Mouse (Mus musculus): Measurements from ENCODE around the gene Ergic1. TPM values are rescaled to one million over a fixed set of nuclear protein-coding genes. Genes with fewer than 3 reads are reported as not detected.

Ergic1 gene
- total RNA-seq, 2 experiments from 2014 or later, result 47.5 to 56.2 TPM

DNA sequence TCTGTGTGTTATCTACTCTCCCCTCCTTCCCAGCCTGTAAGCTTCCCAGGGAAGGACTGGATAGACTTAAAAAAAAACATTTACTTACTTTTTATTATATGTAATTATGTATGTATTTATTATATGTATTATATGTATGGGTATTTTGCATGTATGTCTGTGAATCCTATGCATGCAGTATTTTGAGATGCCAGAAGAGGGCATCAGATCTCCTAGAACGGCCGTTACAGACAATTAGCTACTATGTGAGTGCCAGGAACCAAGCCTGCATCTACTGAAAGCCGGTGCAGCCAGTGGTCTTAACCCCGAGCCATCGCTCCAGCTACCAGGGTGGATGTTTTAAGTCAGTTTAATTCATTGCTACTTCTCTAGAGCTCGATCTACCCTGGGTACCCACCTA lies 120.0 kb downstream of the Ergic1 start:
- DNase-seq, result no peak
- intact Hi-C loops (cut with DNase I), result no loop called here

DNA sequence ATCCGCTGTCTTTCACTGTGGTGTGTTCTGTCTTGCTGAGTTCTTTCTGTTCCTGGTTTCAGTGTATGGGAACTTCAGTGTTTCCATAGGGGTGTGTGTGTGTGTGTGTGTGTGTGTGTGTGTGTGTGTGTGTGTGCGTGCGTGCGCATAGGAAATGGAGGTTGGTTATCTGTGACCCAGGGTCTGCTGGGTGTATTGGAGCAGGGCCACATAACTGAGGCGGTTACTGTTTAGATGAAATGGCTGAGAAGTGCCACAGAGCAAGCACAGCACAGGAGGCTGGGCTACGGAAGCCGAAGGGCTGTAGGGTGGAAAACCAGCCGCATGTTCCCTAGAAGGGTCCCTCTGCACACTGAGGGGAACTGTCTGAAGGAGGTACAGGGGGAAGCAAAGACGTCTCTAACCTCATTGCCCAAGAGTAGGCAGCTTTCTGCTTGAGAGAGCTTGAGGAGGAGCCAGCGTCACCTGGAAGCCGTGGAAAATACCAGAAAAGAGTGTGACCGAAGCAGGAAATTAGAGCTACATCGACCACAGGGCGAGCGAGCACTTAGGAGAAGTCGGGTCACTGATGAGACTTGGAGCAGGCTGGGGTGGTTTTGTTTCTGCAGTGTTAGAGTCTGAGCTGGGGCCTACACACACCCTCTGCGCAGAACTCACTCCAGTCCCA lies 125.2 kb downstream of the Ergic1 start:
- no peak for DNase-seq
- intact Hi-C loops (cut with DNase I), result no loop called here

DNA sequence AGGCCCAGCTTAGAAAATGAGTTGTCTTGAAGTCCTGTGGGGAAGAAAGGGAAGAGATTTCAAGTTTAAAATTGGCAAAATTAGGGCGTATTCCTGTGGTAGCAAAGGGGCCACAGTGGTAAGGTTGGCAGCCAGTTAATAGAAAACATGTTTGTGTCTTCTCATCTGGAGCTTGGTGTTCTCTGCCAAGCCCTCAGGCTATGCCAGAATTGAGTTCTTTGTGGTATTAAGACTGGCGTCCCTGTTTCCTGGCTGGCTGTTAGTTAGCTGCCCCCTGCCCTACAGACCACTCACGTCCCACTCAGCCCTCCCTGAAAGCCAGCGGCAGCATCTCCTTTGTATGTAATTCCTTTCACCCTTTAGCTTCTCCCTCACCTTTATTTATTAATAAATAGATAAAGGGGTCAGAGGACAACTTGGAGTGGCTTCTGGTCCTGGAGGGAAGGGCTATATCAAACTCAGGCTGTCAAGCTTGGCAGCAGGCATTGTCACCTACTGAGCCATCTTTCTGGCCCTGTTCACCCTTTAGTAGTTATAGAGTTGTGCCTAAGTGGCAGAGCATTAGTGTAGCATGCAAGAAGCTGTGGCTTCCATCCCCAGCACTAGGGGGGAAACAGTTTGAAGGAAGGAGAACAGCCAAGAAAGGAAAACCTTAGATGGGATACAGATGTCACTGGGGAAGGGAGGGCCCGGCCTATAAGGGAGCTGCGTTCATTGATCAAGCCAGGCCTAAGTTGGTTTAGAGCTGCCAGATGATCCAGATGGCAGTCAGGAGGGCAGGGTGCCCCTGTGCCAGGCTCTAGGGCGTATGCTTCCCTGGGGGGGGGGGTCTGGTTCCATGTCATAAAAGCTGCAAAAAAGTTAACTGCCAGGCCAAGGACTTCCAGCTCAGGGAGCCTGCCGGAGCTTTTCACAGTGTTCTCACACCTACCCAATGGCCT lies 127.8 kb downstream of the Ergic1 start:
- DNase-seq, result no peak
- intact Hi-C loops (cut with DNase I), result no loop called here

DNA sequence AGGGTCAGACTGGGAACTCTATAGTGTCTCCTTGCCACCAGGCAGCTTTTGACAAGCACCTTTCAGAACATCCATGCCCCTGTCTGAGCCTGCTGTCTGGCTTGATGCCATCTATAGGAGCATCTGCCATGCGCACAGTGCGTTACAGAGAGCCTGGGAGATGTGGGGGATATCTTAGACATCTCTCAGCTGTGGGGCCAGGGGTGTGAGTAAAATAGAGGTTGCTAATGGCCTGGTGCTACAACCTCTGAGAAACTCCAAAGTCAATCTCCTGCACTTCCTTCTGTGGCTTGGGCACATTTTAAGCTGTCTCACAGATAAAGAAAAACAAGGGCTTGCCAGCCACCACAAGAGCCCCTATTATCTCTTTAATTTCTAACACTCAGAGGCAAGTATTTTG lies 128.5 kb downstream of the Ergic1 start:
- intact Hi-C loops (cut with DNase I), result no loop called here

DNA sequence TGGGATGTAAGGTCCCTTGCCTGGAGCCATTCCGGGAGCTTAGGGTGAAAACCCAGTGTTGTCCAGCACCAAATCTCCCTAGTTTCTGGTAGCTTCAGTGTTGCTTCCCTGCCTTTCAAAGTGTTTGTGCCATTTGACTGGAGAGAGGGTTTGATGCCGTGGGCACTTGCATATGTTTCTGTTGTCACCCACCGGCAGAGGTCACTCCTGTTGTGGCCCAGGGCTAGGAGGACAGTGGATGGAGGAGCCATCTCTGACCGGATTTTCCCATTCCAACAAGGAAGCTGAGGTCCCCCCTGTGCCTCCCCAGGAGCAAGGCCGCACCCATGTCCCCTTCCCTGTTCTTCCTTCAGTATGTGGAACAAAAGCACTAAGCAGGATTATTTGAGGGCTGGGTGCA lies 128.9 kb downstream of the Ergic1 start:
- intact Hi-C loops (cut with DNase I), result no loop called here
- DNase-seq, result no peak

More for the DNA sequence above, 128.5 kb downstream of the Ergic1 start:
- DNase-seq, result no peak

DNA sequence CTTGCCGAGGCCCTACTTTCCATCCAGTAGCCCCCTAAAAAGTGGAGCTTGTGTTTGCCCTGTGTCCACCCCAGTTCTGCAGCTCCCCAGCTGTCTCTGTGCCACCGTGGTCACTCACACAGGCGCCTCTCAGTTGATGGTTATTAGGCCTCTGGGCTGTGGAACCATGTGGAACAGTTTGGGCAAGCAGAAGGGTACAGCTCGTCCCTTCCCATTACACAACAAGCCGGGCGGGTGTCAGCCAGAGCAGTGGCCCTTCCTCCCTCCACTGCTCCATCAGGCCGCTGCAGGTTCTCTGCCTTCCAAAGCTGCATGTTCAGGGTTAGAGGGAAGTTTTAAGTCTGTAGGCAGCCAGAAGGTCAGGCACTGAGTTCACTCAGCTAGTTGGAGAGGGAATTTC lies 129.8 kb downstream of the Ergic1 start:
- peak in 1 of 2 experiments; percentile 47 for DNase-seq
- intact Hi-C loops (cut with DNase I), result no loop called here

DNA sequence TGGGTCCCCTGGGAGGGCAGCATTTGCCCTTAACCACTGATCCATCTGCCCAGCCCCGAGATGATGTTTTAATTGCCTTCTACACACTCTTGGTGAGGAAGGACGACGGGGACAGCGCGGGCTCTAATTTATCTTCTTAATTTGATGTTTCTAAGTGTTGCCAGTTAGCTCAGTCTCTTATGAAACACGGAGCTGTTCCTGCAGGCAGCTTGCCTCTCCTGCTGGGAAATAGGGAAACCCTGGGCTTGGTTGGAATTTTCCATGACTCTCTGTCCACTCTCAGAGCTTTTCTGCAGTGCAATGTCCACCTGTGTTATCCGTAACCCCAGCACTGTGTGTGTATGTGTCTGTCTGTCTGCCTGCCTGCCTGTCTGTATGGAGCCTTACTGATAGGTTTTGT lies 132.1 kb downstream of the Ergic1 start:
- intact Hi-C loops (cut with DNase I), result no loop called here
- DNase-seq, result no peak

DNA sequence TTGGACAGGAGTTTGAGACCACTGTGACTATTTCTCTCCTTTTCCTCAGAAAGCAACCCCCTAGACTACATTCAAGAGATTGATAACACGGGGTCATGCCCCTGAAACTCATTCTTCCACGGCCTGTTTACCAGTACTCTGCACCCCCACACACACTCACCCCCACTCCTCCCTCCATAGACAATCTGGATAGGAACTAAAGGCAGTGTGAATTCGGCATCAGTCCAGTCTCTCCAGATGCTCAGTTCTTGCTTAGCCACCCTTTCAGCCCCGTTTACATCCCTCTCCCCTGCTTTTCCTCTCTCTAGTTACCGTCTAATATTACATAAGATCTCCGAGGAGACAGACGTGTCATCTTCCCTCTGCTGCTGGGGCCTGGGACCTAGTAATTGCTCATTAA lies 132.9 kb downstream of the Ergic1 start:
- DNase-seq, result no peak
- intact Hi-C loops (cut with DNase I), result no loop called here

DNA sequence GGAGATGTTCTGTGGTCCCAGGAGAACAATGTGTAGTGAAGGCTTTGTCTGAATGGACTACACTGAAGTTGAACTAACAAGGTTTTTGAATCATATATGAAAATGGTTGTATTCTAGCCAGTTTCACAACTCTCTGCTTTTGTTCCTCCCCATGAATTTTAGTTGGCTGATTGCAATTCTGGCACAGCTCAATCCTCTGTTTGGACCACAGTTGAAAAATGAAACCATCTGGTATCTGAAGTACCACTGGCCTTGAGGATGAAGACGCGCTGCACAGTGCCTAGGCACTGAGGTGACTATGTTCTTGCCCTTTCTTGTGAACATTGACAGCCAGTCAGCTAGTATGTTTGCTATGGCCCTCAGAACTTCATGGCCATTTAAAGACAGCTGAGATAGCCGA lies 133.9 kb downstream of the Ergic1 start:
- intact Hi-C loops (cut with DNase I), result no loop called here
- no peak for DNase-seq

DNA sequence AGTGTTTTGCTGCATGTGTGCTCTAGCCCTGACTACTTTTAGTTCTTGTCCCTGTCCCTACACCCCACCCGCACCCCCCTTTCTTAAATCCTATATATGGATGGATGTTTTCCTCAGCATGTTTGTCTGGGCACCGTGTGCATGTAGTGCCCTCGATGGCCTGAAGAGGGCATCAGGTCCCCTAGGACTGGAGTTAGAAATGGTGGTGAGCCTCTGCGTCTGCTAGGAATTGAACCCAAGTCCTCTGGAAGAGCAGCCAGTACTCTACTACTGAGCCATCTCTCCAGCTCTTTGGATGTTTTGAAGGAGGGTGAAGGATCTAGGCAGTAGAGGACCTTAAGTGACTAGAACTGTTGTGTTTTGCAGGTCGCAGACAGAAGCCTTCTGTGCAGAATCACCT lies 137.6 kb downstream of the Ergic1 start:
- DNase-seq, result no peak
- intact Hi-C loops (cut with DNase I), result no loop called here

DNA sequence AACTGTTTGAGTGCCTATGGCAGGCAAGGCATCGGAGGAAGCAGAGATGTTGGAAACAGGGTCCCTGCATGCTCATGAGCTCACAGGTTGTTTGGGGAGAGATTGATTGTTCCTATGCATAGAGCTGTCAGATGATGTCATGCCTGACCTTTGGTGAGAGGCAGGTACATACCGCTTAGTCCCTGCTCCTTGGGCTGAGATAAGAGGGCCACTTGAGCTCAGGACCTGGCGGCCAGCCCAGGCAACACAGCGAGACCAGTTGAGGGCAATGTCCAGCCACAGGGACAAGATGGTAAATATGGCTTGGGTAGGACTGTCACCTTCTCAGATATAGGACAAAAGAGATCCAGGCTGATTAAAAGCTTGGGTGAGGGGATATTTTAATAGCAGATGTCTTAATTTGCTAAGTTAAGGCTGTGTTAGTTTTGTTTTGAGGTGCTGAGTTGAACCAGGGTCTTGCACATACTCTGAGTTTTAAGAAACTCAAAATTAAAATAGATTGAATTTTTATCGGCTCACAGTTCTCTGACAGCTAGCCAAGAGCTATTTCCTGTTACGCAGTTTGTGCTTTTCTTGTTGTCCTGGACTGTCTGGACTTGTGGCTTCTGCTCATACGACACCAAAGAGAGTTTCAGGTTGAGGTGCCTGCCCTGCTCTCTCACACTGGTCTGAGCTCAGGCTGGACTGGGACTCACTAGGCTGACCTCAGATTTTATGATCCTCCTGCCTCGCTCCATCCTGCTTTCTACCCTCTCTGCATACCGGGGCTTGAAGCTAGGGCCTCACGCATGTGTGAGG lies 138.7 kb downstream of the Ergic1 start:
- intact Hi-C loops (cut with DNase I), result no loop called here
- peak; percentile 48 to 57 for DNase-seq

DNA sequence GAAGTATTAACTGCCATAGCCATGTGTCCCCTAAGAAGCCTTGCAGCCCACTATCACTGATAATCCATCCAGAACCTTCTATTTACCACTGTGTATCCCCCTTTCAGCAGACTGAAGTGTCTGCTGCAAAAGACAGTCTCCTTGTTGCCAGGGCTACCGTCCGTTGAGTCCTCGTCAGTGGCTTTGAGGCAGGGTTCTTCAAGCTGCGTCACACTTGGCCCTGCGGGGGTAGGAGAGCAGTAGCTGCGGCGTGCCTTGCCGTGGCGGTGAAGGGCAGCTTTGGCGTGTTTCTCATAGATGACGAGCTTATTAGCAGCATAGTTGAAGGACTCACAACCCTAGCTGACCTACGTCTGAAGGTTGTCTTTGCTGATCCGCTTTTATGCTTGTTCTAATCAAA lies 140.3 kb downstream of the Ergic1 start:
- intact Hi-C loops (cut with DNase I), result no loop called here
- no peak for DNase-seq

DNA sequence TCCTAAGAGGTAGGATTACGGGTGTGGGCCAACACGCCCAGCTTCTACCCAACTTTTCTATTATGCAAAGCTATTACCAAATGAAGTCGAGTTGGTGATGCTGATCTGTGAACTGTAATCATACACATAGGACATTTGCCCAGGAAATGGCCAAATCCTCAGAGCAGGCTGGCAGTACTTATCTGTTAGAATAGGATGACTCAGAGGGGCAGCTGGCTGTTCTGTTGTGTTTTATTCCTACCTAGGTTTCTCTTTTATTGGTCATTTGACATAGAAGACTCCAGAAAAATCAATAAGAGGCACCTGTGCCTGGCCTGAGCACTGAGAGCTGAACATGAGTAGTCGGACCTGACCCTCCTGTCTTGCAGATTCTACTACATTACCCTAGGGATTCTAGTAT lies 141.3 kb downstream of the Ergic1 start:
- intact Hi-C loops (cut with DNase I), result no loop called here

DNA sequence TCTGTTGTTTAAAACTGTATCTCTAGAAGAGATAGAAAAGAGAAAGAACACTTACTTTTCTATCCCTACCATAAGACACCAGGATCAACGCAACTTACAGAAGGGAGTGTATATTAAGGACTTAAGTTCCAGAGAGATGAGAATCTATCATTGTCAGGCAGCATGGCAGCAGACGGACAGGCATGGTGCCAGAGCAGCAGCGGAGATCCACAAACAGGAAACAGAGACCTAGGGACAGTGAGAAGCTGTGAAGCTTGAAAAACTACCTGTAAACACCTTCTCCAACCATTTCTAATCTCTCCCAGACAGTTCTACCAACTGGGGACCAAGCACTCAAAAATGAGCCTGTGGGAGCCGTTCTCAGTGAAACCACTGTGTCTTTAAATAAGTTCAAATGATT lies 142.4 kb downstream of the Ergic1 start:
- intact Hi-C loops (cut with DNase I), result no loop called here
- DNase-seq, result no peak

More for the DNA sequence above, 141.3 kb downstream of the Ergic1 start:
- no peak for DNase-seq

DNA sequence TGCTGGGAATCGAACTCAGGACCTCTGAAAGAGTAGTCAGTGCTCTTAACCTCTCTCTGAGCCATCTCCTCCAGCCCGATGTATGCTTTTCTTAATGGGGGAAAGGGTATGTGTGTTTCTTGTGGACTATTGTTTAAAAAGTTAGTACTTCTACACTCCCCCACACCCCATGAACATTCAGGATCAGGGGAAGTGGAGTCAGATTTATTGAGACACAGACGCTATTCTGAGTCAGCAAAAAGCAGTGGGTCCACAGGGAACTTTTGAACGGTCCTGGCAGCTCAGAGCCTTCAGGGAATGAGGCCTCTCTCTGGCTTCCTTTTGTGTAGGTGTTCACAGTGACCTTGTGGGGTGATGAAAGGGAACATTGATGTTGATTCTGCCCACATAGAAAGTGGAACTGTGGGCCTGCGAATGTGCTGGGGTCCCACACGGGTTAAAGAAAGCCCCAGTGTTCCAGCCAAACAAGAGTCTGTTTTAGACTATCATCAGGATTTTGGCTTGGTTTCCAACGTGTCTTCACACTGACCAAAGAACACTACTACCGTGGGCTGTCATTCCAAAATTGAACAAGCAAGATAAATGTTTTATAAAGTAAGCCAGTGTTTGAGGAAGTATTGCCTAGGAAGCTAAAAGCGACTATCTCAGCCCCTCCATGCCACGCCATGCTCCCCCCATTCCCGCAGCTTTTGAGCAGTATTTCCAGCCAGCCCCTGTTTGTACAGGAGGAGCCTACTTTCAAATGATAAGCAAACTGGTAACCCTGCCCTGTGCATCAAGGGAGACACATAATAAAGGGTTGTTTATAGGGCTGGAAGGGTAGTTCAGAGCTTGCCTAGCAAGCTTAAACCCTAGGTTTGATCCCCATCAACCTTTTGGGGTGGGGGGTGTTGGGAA lies 144.4 kb downstream of the Ergic1 start:
- intact Hi-C loops (cut with DNase I), result no loop called here
- no peak for DNase-seq

Small RNAs within 50 kb of the gene (microRNA-seq; reads per million reads assigned to microRNA genes)
- 0 reads per million in 2 experiments for gene Gm22420 (ENCODE audit: borderline number of aligned reads in 2 of 2)

Other genes with a start within 250 kb of the Ergic1 start
- 1 to 10 TPM; 5.2 to 6.3 TPM for gene Neurl1b, start 146.7 kb upstream of the Ergic1 start, total RNA-seq (2021)
- 100 to 1,000 TPM in 1 of 2 experiments, 10 to 100 TPM in 1; 49.6 to 105 TPM for gene Dusp1, start 639 bp downstream of the Ergic1 start, total RNA-seq (2021)
- 10 to 100 TPM; 58.6 to 68.7 TPM for gene Atp6v0e, start 101.7 kb downstream of the Ergic1 start, total RNA-seq (2021)
- gene Crebrf, start 154.2 kb downstream of the Ergic1 start, total RNA-seq (2021), result 10 to 100 TPM; 71.7 to 72.4 TPM
- gene Bnip1, start 219.6 kb downstream of the Ergic1 start, total RNA-seq (2021), result 10 to 100 TPM; 24.5 to 27.2 TPM

Data from heart, postnatal 36 days (tissue).